Mouse (Mus musculus) erythroblast, embryonic 14.5 days (primary cell): ENCODE measurements around the gene Siglecf.

Experiments used
- GATA1 ChIP-seq: IDR thresholded peaks from 2 replicates; pipeline ENCODE4 v1.6.1; 2012; ENCODE audit warnings: low read length, inconsistent platforms, mixed read lengths
- TAL1 ChIP-seq: IDR thresholded peaks from 3 replicates; pipeline ENCODE4 v1.6.1; 2012; ENCODE audit warnings: low read length, inconsistent platforms, mixed read lengths

- no peak for TF ChIP-seq TAL1
- no peak for TF ChIP-seq GATA1
Observed at GRCm38 (mm10) chr7:43362021-43362420, 10.9 kb downstream of the Siglecf start.
